In the genomic region with DNA sequence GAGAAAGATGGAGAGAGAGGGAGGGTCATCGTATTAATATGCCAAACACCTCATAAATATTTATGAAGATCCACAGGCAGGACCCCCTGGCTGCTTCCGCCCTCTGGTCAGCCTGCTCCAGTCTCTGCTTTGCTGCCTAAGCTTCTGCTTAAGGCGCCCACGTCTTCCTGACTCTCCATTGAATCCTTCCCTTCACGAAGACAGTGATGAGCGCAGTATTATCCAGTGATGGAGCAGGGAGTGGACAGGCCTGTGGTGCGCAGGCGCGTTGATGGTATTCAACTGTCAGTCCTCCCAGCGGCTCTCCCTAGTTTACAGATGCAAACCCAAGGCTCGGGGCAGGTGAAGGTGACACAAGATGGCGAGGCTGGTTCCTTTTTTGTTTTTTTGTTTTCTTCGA, we compare ENCODE assay signal across 10 mouse cellular contexts.
DNase-seq lines count a peak whose midpoint lies in the region; ATAC-seq and TF ChIP-seq lines count a peak whose summit lies in the region.
"Had no signal": no experiment of that assay in that cellular context is flagged by ENCODE, and none has a peak within 500 bp of the region (broad histone marks: within the 10 kb centered on the region; RNA-seq: fewer than 3 reads in every experiment).

No protein-coding gene starts in this region.

- H3K27me3 ChIP-seq in heart, embryonic 15.5 days: peaks cover 96% of the 10 kb centered on the region
- peaks cover 98% of the 10 kb centered on the region for H3K27me3 ChIP-seq in forebrain, embryonic 10.5 days (ENCODE audit: poor library complexity, severe bottlenecking)
- peaks cover 52% of the 10 kb centered on the region for H3K27me3 ChIP-seq in hindbrain, embryonic 14.5 days (ENCODE audit: control insufficient read depth, insufficient read depth, low read length)
- peaks cover 41% of the 10 kb centered on the region for H3K27me3 ChIP-seq in midbrain, embryonic 15.5 days (replicated peaks)

- no peaks in the 10 kb centered on the region for H3K36me3 ChIP-seq in heart, embryonic 15.5 days
- H3K36me3 ChIP-seq in forebrain, embryonic 10.5 days (replicated peaks): no peaks in the 10 kb centered on the region
- no peaks in the 10 kb centered on the region for H3K36me3 ChIP-seq in hindbrain, embryonic 14.5 days (replicated peaks; ENCODE audit: control insufficient read depth, insufficient read depth)
- H3K36me3 ChIP-seq in midbrain, embryonic 15.5 days (replicated peaks): no peaks in the 10 kb centered on the region
- H3K36me3 ChIP-seq: liver, embryonic 12.5 days had no signal

- DNase-seq in heart, postnatal 25 days (ENCODE audit: low spot score): no peak
- DNase-seq in forebrain, embryonic 10.5 days (ENCODE audit: extremely low spot score, low spot score): no peak
- DNase-seq in hindbrain, embryonic 14.5 days (ENCODE audit: low spot score): no peak
- DNase-seq in kidney, adult 11 months: no peak
- no peak for DNase-seq in right cerebral cortex, postnatal 10 days (ENCODE audit: low spot score in 2 of 2)
- no peak for DNase-seq in gastrocnemius, adult 2 months
- DNase-seq: heart, adult 18-20 months had no signal

- no peak overlapping the region for H3K4me3 ChIP-seq in heart, embryonic 15.5 days
- H3K4me3 ChIP-seq in forebrain, embryonic 10.5 days: peak overlapping the region; percentile 37
- peak overlapping the region; percentile 19 for H3K4me3 ChIP-seq in hindbrain, embryonic 14.5 days (replicated peaks; ENCODE audit: low read length)
- peak overlapping the region; percentile 14 for H3K4me3 ChIP-seq in midbrain, embryonic 15.5 days
- H3K4me3 ChIP-seq in gastrocnemius, adult 2 months: no peak overlapping the region
- H3K4me3 ChIP-seq: liver, embryonic 12.5 days had no signal

- H3K9ac ChIP-seq in heart, embryonic 15.5 days: no peak overlapping the region
- 0 out of 2 replicates have a peak overlapping the region, but pooled peaks have one; percentile 9 for H3K9ac ChIP-seq in hindbrain, embryonic 14.5 days
- H3K9ac ChIP-seq in midbrain, embryonic 15.5 days: peak overlapping the region; percentile 18; the same call in 1 of the 2 replicates
- H3K9ac ChIP-seq: liver, embryonic 12.5 days had no signal

- H3K9me3 ChIP-seq in heart, embryonic 15.5 days (replicated peaks): no peaks in the 10 kb centered on the region
- H3K9me3 ChIP-seq in forebrain, embryonic 10.5 days: 0 out of 2 replicates have a peak, but pooled peaks cover 5% of the 10 kb centered on the region
- no peaks in the 10 kb centered on the region for H3K9me3 ChIP-seq in hindbrain, embryonic 14.5 days (ENCODE audit: control insufficient read depth, low read length)
- H3K9me3 ChIP-seq in midbrain, embryonic 15.5 days: no peaks in the 10 kb centered on the region
- H3K9me3 ChIP-seq: liver, embryonic 12.5 days had no signal

- TF ChIP-seq CTCF in gastrocnemius, adult 2 months (IDR thresholded peaks at IDR 0.05): no peak

- WGBS in heart, embryonic 15.5 days: 32% methylated on average over 13 of the region's 13 CpGs
- WGBS in forebrain, embryonic 10.5 days: 28% methylated on average over 13 of the region's 13 CpGs
- 23% methylated on average over 13 of the region's 13 CpGs for WGBS in hindbrain, embryonic 14.5 days
- 22% methylated on average over 13 of the region's 13 CpGs for WGBS in midbrain, embryonic 15.5 days

- peaks cover 13% of the 10 kb centered on the region for H3K4me1 ChIP-seq in heart, embryonic 15.5 days (replicated peaks)
- peaks cover 27% of the 10 kb centered on the region for H3K4me1 ChIP-seq in forebrain, embryonic 10.5 days
- peaks cover 12% of the 10 kb centered on the region; the same call in 1 of the 2 replicates for H3K4me1 ChIP-seq in hindbrain, embryonic 14.5 days (replicated peaks; ENCODE audit: control insufficient read depth, insufficient read depth, low read length)
- H3K4me1 ChIP-seq in midbrain, embryonic 15.5 days: peaks cover 12% of the 10 kb centered on the region; the same call in 1 of the 2 replicates

- ATAC-seq in heart, embryonic 15.5 days (replicated peaks; ENCODE audit: insufficient number of reproducible peaks, insufficient read depth, low FRiP score, low read depth): no peak
- 0 out of 2 replicates have a peak, but pooled peaks have one; percentile 40 for ATAC-seq in hindbrain, embryonic 14.5 days (ENCODE audit: low FRiP score)
- peak; percentile 50; the same call in 1 of the 2 replicates for ATAC-seq in midbrain, embryonic 15.5 days (replicated peaks)
- ATAC-seq: liver, embryonic 12.5 days had no signal

- H3K4me2 ChIP-seq in heart, embryonic 15.5 days: peak overlapping the region; percentile 48
- peak overlapping the region; percentile 43 for H3K4me2 ChIP-seq in hindbrain, embryonic 14.5 days (replicated peaks)
- peak overlapping the region; percentile 42 for H3K4me2 ChIP-seq in midbrain, embryonic 15.5 days
- H3K4me2 ChIP-seq: liver, embryonic 12.5 days had no signal

- intact Hi-C loops in heart, postnatal 25 days (cut with DNase I): loop anchor here (2.0 kb wide), 1 partner anchor 197 kb away; no protein-coding TSS in a partner anchor
- intact Hi-C loops in gastrocnemius, adult 2 months (cut with DNase I): no loop called here

- no peak overlapping the region for H3K27ac ChIP-seq in heart, embryonic 15.5 days
- no peak overlapping the region for H3K27ac ChIP-seq in forebrain, embryonic 10.5 days
- H3K27ac ChIP-seq in hindbrain, embryonic 14.5 days: no peak overlapping the region
- no peak overlapping the region for H3K27ac ChIP-seq in midbrain, embryonic 15.5 days
- no peak overlapping the region for H3K27ac ChIP-seq in gastrocnemius, adult 2 months
- H3K27ac ChIP-seq: liver, embryonic 12.5 days had no signal

Comparison
In these comparisons a context has a peak if more than half of its experiments do, and no peak if none do; other contexts are left out.
1. H3K4me3 ChIP-seq: peak in forebrain, embryonic 10.5 days (single experiment), hindbrain, embryonic 14.5 days (single experiment) and midbrain, embryonic 15.5 days (single experiment); none in heart, embryonic 15.5 days (single experiment) and gastrocnemius, adult 2 months (single experiment).
2. Peak in every context shown above with its lines, with median percentiles within 50 percentile points of each other: H3K4me2 ChIP-seq.